Mouse (Mus musculus): ENCODE results near the gene Slc35b3.

Gene Slc35b3

GRCm38 (mm10) chr13:38960063-38961050, at the start of gene Slc35b3:
TSS of gene Slc35b3 (minus strand) at chr13:38960875.
- peak; percentile 89 for DNase-seq

DNA sequence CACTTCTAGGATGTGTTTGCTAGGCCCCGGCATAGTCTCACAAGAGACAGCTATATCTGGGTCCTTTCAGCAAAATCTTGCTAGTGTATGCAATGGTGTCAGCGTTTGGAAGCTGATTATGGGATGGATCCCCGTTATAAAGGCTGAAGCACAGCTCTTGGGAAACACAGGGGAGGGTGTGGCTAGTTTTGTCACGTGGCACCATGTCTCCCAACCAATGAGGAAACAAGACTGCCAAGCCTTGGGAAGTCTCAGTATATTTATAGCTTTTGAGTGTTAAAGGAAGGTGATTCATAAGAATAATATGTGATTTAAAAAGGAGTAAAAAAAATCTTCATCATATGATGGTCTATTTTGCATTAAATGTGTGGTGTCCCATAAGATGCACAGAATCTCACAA, 49.6 kb upstream of the Slc35b3 start:
- DNase-seq, result no peak

DNA sequence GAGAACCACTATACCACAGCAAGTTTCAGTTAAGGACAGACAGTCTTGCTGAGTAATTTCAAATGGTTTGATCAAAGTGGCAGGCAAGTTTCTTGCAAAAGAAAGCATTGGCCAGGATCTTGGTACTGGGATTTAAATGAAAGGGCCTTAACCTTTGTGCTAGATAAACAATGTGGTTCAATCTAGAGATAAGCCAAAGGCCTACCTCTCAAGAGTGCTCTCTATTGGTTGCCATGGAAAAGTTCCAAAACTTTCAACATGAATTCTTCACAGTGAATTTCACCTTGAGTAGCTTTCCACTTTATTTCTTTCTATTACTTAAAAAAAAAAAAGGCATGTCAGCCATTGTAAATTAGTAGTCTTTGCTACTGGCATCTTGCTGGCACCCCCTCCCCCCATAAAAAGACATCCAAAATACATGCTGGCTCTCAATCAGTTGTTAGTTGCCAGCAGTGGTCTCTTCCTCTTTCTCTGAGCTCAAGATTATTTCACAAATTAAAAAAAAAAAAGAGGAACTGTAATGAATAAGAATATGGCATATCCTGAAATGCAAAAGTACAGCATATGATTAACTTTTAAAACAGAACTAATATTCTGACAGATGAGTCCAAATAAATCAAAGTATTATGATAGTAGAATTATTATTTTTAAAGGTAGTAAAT, 42.6 kb upstream of the Slc35b3 start:
- no peak for DNase-seq

GRCm38 (mm10) chr13:39002424-39002823, 41.7 kb upstream of the Slc35b3 start:
- DNase-seq, result no peak

DNA sequence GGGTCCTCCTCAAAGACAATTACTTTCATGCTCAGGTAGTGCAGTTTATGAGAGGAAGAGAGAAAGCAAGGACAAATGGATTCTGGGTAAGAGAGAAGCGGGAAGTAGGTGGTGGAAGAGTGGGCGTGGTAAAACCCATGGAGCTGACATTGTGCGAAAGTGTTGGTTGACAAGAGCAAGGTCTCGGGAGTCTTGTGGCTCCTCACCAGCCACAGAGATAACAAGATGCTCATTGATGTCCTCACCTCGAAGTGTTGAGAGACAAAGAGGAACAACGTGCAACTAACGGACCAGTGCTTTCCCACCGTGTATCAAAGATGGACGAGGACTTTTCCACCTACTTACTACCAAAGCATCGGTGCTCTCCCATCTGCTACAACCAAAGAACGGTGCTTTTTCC, 40.8 kb upstream of the Slc35b3 start:
- DNase-seq, result no peak

GRCm38 (mm10) chr13:38998958-38999357, 38.3 kb upstream of the Slc35b3 start:
- DNase-seq, result no peak

DNA sequence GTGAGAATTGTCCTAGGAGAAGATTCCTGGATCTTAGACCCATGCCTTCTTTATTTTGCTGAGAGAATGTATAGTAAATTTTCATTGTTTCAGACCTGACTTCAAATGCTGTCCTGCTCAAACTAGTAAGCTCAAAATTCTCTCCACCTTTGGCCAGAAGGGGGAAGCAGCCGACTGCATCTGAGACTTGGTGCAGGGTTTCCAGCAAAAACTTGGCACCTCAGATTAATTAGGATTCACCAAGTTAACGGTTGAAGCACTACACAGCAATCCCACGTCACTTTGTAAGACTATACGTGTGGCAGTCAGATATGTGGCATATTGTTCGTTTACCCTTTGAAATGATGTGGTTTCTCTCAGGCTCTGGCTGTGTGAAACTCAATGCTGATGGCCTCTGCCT, 31.9 kb upstream of the Slc35b3 start:
- peak; percentile 49 for DNase-seq

GRCm38 (mm10) chr13:38983751-38984150, 23.1 kb upstream of the Slc35b3 start:
- no peak for DNase-seq

GRCm38 (mm10) chr13:38980900-38981299, 20.2 kb upstream of the Slc35b3 start:
- no peak for DNase-seq

- no peak for DNase-seq
Measured at GRCm38 (mm10) chr13:38976978-38977377, 16.3 kb upstream of the Slc35b3 start.

DNA sequence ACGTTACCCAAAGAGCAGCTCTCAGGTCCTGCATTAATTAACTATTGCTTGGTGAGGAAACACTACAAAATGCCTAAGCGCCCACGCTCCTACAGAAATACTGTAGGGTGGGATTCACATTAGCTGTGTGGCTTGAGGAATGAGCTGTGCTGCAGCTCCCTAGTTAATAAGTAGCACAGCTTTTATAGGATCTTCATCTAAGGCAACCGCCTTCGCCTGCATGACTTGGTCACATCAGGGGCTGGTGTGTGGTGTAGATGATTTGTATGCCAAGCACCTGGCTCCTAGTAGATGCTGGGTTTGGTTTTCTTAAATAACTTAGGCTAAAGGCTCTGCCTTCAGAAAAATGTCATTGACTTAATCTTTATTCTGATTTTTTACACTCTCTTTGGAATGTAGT, 15.2 kb upstream of the Slc35b3 start:
- DNase-seq, result no peak

- DNase-seq, result peak; percentile 14
Measured at GRCm38 (mm10) chr13:38972602-38973001, 11.9 kb upstream of the Slc35b3 start.

GRCm38 (mm10) chr13:38971047-38971446, 10.4 kb upstream of the Slc35b3 start:
- no peak for DNase-seq

GRCm38 (mm10) chr13:38967518-38967917, 6.8 kb upstream of the Slc35b3 start:
- no peak for DNase-seq

DNA sequence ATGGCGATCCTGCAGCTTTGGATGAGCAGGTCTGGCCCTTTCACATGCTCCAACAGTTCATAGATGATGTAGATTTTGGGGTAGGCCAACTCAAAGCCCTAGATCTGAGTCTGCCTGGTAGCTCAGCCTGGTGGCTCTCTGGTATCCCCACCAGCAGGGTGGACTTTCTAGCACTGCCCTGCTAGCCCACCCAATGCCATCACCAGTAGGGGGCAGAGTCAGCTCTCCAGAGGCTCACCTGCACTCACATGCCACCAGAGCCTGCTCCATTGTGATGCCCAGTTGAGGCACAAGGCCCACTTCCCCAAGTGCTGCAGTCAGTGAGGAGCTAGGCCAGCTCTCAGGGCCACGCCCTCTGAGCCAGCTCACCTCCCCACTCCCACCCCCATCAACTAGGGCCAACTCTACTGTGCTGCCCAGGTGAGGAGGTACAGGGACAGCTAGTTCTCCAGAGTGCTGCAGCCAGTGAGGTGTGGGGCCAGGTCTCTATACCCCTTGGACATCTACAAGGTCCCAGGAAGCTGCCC, 6.3 kb upstream of the Slc35b3 start:
- DNase-seq, result no peak

DNA sequence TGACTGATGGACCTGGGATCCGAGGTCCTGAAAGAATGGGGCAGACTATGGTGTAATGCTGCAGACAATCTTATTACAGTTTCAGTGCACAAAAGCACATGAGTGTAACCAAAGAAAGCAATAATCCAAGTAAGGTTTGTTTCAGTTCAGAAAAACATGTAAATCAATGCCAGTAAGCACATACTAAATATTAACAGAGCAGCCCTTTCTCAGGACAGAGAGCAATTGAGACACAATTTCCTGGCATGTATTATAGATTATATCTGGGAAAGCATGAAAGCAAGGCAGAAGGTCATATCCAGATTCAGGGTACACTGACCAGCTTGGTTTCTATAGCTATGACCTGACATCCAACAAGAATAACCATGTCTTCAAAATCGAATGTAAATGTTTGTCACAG, 2.1 kb upstream of the Slc35b3 start:
- no peak for DNase-seq

DNA sequence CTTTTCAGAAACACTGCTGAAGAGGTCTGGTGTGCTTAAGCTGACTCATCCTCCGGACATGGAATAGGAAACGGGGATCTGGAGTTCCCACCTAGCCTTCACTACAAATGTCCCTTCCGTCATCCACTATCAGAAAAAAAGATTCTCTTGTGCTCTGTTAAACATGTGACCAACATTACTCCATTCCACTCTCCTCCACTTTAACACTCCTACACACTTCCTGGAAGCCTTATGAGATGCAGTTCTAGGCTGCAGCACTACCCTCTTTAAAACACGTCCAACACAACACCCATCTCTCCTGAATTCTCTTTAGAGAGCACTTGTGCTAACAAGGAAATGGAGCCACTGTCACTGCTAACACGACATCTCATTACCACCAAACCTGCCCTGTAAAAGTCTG, 2.6 kb downstream of the Slc35b3 start:
- DNase-seq, result no peak

DNA sequence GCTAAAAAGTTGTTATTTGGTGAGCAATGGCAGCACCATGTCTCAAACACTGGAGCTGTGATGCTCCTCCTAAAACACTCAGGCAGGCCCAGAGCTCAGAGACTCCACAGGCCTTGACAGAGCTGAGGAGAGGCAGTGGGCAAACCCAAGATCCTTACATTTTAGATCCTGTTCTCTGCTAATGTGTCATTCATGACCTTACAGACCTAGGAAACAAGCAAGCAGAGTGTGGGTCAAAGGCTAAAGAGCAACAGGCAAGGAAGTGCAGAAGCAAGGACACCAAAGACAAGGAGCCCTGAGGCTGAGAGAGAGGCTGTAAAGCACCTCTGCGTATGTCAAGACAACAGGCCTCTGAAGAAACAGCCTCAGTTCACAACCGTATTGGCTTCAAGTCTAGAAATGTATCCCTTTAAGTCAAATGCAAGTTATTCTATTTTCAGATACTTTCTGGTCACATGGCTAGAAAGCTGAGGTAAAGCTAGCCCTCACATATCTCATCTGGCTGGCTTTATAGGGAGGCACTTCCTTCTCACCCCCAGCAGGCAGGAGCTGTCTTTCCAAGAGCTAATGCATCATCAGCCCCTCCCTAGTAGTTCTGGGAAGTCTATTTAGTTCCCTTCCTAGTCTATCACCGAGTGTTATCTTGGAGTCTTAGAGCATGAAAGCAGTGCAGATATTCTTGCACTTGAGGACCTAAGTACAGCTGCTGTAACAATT, 14.2 kb downstream of the Slc35b3 start:
- DNase-seq, result no peak

GRCm38 (mm10) chr13:38945767-38946166, 14.9 kb downstream of the Slc35b3 start:
- peak; percentile 58 for DNase-seq

- DNase-seq, result no peak
Measured at GRCm38 (mm10) chr13:38944951-38945350, 15.7 kb downstream of the Slc35b3 start.

DNA sequence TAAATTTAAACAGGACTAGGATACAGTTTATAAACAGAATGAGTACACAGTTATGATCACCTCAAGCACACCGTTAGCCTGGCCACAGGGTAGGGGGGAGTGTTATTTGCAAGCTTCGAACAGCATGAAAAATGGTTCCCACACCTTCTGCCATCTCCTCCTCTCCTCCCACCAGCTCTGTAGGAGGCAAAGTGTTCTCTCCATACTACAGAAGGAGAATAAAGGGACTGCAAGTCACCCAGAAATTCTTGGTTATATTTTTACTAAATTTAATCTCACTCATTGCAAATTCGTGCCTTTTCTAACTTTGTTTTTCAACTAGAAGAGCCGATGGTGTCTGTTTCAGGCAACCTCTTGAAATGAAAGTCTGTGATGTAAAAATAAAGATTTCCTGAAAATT, 18.9 kb downstream of the Slc35b3 start:
- DNase-seq, result no peak

GRCm38 (mm10) chr13:38941280-38941679, 19.4 kb downstream of the Slc35b3 start:
- DNase-seq, result no peak

DNA sequence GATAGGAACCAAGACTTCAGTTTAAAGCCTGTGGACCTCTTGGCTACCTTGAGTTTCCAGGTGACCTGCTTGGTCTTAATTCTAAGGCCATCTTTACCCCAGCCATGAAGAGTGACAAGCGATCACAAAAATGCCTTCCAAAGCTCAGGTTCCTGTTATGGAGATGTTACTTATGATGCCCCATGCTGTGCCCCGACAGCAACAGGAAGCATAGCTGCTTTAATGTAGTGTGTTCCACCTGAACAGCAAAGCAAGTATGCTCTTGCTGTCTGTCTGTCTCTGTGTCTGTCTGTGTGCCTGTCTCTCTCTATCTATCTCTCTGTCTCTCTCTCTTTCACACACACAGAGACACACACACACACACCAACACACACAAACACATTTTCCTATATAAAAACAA, 22.2 kb downstream of the Slc35b3 start:
- no peak for DNase-seq

Measured in lung, postnatal 10 days (tissue).